Mouse (Mus musculus) megakaryocyte, embryonic 14.5 days (primary cell): ENCODE data around the gene Cacybp.

Experiments
- FLI1 ChIP-seq: IDR thresholded peaks from 2 replicates; pipeline ENCODE4 v1.6.1; 2012; ENCODE audit warnings: low read length, inconsistent platforms, mixed read lengths
- GATA1 ChIP-seq: IDR thresholded peaks from 3 replicates; pipeline ENCODE4 v1.6.1; 2012; ENCODE audit warnings: mixed read lengths, low read length, inconsistent platforms, borderline replicate concordance

DNA sequence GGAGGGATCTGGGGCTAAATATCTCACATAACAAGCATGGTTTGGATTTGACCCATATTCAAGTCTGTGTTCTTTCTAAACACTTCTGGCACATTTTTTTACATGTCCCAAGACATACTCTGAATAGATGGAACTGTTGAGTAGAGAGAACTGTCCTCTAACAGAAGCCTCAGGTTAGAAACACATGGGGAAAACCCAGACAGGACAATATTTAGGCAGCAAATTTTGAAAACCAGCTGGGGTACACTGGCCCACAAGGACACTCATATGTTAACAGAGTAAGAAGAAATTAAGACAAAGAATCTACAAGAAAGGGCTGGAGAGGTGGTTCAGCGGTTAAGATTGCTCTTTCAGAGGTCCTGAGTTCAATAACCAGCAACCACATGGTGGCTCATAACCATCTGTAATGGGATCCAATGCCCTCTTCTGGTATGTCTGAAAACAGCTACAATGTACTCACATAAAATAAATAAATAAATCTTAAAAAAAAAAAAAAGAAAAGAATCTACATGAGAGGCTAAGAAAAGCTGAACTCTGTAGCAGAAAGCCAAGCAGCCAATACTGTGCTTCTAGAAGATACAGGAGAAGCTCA lies 26.3 kb upstream of the Cacybp start:
- TF ChIP-seq GATA1: no peak
- TF ChIP-seq FLI1: no peak
